17 mouse cellular contexts compared by ENCODE assay signal in genomic region chr4:142154246-142154645, GRCm38 (mm10).
DNase-seq lines count a peak whose midpoint lies in the region; ATAC-seq lines count a peak whose summit lies in the region.
"Had no signal": no experiment of that assay in that cellular context is flagged by ENCODE, and none has a peak within 500 bp of the region (broad histone marks: within the 10 kb centered on the region; RNA-seq: fewer than 3 reads in every experiment).

No protein-coding gene starts in this region.

- DNase-seq in adrenal gland, adult (ENCODE audit: inconsistent age in 2 of 2, low spot score in 1 of 2), result peak; percentile 57 to 77
- DNase-seq in adrenal gland, postnatal 4 days (ENCODE audit: low spot score in 2 of 2), result no peak
- DNase-seq in ovary, adult 18-20 months (ENCODE audit: low spot score), result peak; percentile 27
- no peak for DNase-seq in ovary, postnatal 10 days (ENCODE audit: low spot score)
- no peak for DNase-seq in layer of hippocampus, postnatal 36 days

- no peak overlapping the region for H3K27ac ChIP-seq in hindbrain, embryonic 12.5 days
- no peak overlapping the region for H3K27ac ChIP-seq in hindbrain, embryonic 16.5 days (ENCODE audit: low read depth, low read length)
- H3K27ac ChIP-seq: limb, embryonic 13.5 days; liver, embryonic 13.5 days; lung, embryonic 15.5 days; midbrain, embryonic 12.5 days; neural tube, embryonic 15.5 days; stomach, postnatal 0 days had no signal

- H3K9me3 ChIP-seq in hindbrain, embryonic 12.5 days (replicated peaks), result no peaks in the 10 kb centered on the region
- H3K9me3 ChIP-seq in hindbrain, embryonic 16.5 days (ENCODE audit: control insufficient read depth, low read length), result peaks cover 3% of the 10 kb centered on the region; the same call in 1 of the 2 replicates
- H3K9me3 ChIP-seq: heart, embryonic 12.5 days; limb, embryonic 13.5 days; liver, embryonic 13.5 days; lung, embryonic 15.5 days; midbrain, embryonic 12.5 days; neural tube, embryonic 15.5 days had no signal

- H3K4me2 ChIP-seq in hindbrain, embryonic 12.5 days (replicated peaks), result no peak overlapping the region
- no peak overlapping the region for H3K4me2 ChIP-seq in hindbrain, embryonic 16.5 days (ENCODE audit: low read length)
- H3K4me2 ChIP-seq: heart, embryonic 12.5 days; limb, embryonic 13.5 days; liver, embryonic 13.5 days; lung, embryonic 15.5 days; midbrain, embryonic 12.5 days; neural tube, embryonic 15.5 days had no signal

- H3K4me1 ChIP-seq in hindbrain, embryonic 12.5 days, result peaks cover 7% of the 10 kb centered on the region; the same call in 1 of the 2 replicates
- no peaks in the 10 kb centered on the region; the same call in 1 of the 2 replicates for H3K4me1 ChIP-seq in hindbrain, embryonic 16.5 days (ENCODE audit: control insufficient read depth, insufficient read depth, low read depth, low read length)
- H3K4me1 ChIP-seq: limb, embryonic 13.5 days; liver, embryonic 13.5 days; lung, embryonic 15.5 days; midbrain, embryonic 12.5 days had no signal

- no peaks in the 10 kb centered on the region for H3K27me3 ChIP-seq in hindbrain, embryonic 12.5 days
- no peaks in the 10 kb centered on the region for H3K27me3 ChIP-seq in hindbrain, embryonic 16.5 days (replicated peaks; ENCODE audit: control insufficient read depth, insufficient read depth, low read length)
- H3K27me3 ChIP-seq: heart, embryonic 12.5 days; limb, embryonic 13.5 days; liver, embryonic 13.5 days; lung, embryonic 15.5 days; midbrain, embryonic 12.5 days; neural tube, embryonic 15.5 days; Patski had no signal

- ATAC-seq in hindbrain, embryonic 12.5 days (ENCODE audit: low FRiP score), result peak; percentile 9; the same call in 1 of the 2 replicates
- no peak for ATAC-seq in hindbrain, embryonic 16.5 days
- ATAC-seq in megakaryocyte, adult 5-6 weeks (ENCODE audit: poor library complexity, severe bottlenecking), result no peak

- no peak overlapping the region for H3K4me3 ChIP-seq in hindbrain, embryonic 12.5 days
- H3K4me3 ChIP-seq in hindbrain, embryonic 16.5 days (ENCODE audit: low read length), result no peak overlapping the region
- H3K4me3 ChIP-seq: erythroblast, embryonic 14.5 days; heart, embryonic 12.5 days; limb, embryonic 13.5 days; liver, embryonic 13.5 days; lung, embryonic 15.5 days; midbrain, embryonic 12.5 days; neural tube, embryonic 15.5 days had no signal

- H3K9ac ChIP-seq in hindbrain, embryonic 12.5 days, result no peak overlapping the region; the same call in 1 of the 2 replicates
- no peak overlapping the region for H3K9ac ChIP-seq in hindbrain, embryonic 16.5 days (ENCODE audit: low read depth, low read length)
- H3K9ac ChIP-seq: heart, embryonic 12.5 days; limb, embryonic 13.5 days; liver, embryonic 13.5 days; lung, embryonic 15.5 days; midbrain, embryonic 12.5 days; neural tube, embryonic 15.5 days had no signal

- 67% methylated on average over 11 of the region's 11 CpGs for WGBS in hindbrain, embryonic 12.5 days
- 71% methylated on average over 11 of the region's 11 CpGs for WGBS in hindbrain, embryonic 16.5 days

- no peaks in the 10 kb centered on the region; the same call in 1 of the 2 replicates for H3K36me3 ChIP-seq in hindbrain, embryonic 12.5 days
- H3K36me3 ChIP-seq in hindbrain, embryonic 16.5 days (ENCODE audit: control insufficient read depth, insufficient read depth, low read length), result peaks cover 4% of the 10 kb centered on the region
- H3K36me3 ChIP-seq: liver, embryonic 13.5 days had no signal

Comparison
In these comparisons a context has a peak if more than half of its experiments do, and no peak if none do; other contexts are left out.
1. DNase-seq: peak in adrenal gland, adult (2 of 2) and ovary, adult 18-20 months (single experiment); none in adrenal gland, postnatal 4 days (0 of 2), ovary, postnatal 10 days (single experiment) and layer of hippocampus, postnatal 36 days (0 of 2).